Mouse (Mus musculus): ENCODE measurements around the gene Olfr1013. TPM values are rescaled to one million over a fixed set of nuclear protein-coding genes. Genes with fewer than 3 reads are reported as not detected.

The Olfr1013 gene
- polyA plus RNA-seq, 1 experiment from 2014 or later = not detected

Other genes starting within 250 kb of the Olfr1013 start
- gene 4833423E24Rik, start 248.1 kb upstream of the Olfr1013 start, polyA plus RNA-seq (2015; fragmentation: Nextera tagmentation; extraction: Ambion mirVana) = 0.09 TPM in 1 of 2 replicates, not detected in the other
- not detected in 2 replicates for gene Olfr996, start 187.9 kb upstream of the Olfr1013 start, polyA plus RNA-seq (2015; fragmentation: Nextera tagmentation; extraction: Ambion mirVana)
- not detected in 2 replicates for gene Olfr998, start 178.2 kb upstream of the Olfr1013 start, polyA plus RNA-seq (2015; fragmentation: Nextera tagmentation; extraction: Ambion mirVana)
- not detected in 2 replicates for gene Olfr1000, start 155.2 kb upstream of the Olfr1013 start, polyA plus RNA-seq (2015; fragmentation: Nextera tagmentation; extraction: Ambion mirVana)
- gene Olfr1002, start 116.4 kb upstream of the Olfr1013 start, polyA plus RNA-seq (2015; fragmentation: Nextera tagmentation; extraction: Ambion mirVana) = not detected in 2 replicates
- not detected in 2 replicates for gene Olfr154, start 102.6 kb upstream of the Olfr1013 start, polyA plus RNA-seq (2015; fragmentation: Nextera tagmentation; extraction: Ambion mirVana)
- gene Olfr1006, start 88.3 kb upstream of the Olfr1013 start, polyA plus RNA-seq (2015; fragmentation: Nextera tagmentation; extraction: Ambion mirVana) = not detected in 2 replicates
- gene Olfr1008, start 77.7 kb upstream of the Olfr1013 start, polyA plus RNA-seq (2015; fragmentation: Nextera tagmentation; extraction: Ambion mirVana) = not detected in 2 replicates
- gene Olfr1009, start 51.7 kb upstream of the Olfr1013 start, polyA plus RNA-seq (2015; fragmentation: Nextera tagmentation; extraction: Ambion mirVana) = not detected in 2 replicates
- not detected in 2 replicates for gene Olfr1012, start 4.3 kb upstream of the Olfr1013 start, polyA plus RNA-seq (2015; fragmentation: Nextera tagmentation; extraction: Ambion mirVana)
- gene Olfr1014, start 5.6 kb downstream of the Olfr1013 start, polyA plus RNA-seq (2015; fragmentation: Nextera tagmentation; extraction: Ambion mirVana) = not detected in 2 replicates
- gene Olfr1015, start 14.9 kb downstream of the Olfr1013 start, polyA plus RNA-seq (2015; fragmentation: Nextera tagmentation; extraction: Ambion mirVana) = not detected in 2 replicates
- gene Olfr1016, start 35.4 kb downstream of the Olfr1013 start, polyA plus RNA-seq (2015; fragmentation: Nextera tagmentation; extraction: Ambion mirVana) = not detected in 2 replicates
- not detected in 2 replicates for gene Olfr1018, start 51.4 kb downstream of the Olfr1013 start, polyA plus RNA-seq (2015; fragmentation: Nextera tagmentation; extraction: Ambion mirVana)
- not detected in 2 replicates for gene Olfr1019, start 78.4 kb downstream of the Olfr1013 start, polyA plus RNA-seq (2015; fragmentation: Nextera tagmentation; extraction: Ambion mirVana)
- gene Olfr1020, start 79.9 kb downstream of the Olfr1013 start, polyA plus RNA-seq (2015; fragmentation: Nextera tagmentation; extraction: Ambion mirVana) = not detected in 2 replicates
- not detected in 2 replicates for gene Olfr1022, start 101.5 kb downstream of the Olfr1013 start, polyA plus RNA-seq (2015; fragmentation: Nextera tagmentation; extraction: Ambion mirVana)
- not detected in 2 replicates for gene Olfr1023, start 118.5 kb downstream of the Olfr1013 start, polyA plus RNA-seq (2015; fragmentation: Nextera tagmentation; extraction: Ambion mirVana)
- not detected in 2 replicates for gene Olfr1024, start 138.0 kb downstream of the Olfr1013 start, polyA plus RNA-seq (2015; fragmentation: Nextera tagmentation; extraction: Ambion mirVana)
- gene Olfr1025-ps1, start 148.1 kb downstream of the Olfr1013 start, polyA plus RNA-seq (2015; fragmentation: Nextera tagmentation; extraction: Ambion mirVana) = not detected in 2 replicates
- not detected in 2 replicates for gene Olfr1026, start 154.5 kb downstream of the Olfr1013 start, polyA plus RNA-seq (2015; fragmentation: Nextera tagmentation; extraction: Ambion mirVana)
- gene Olfr1028, start 183.3 kb downstream of the Olfr1013 start, polyA plus RNA-seq (2015; fragmentation: Nextera tagmentation; extraction: Ambion mirVana) = not detected in 2 replicates
- gene Olfr1029, start 206.8 kb downstream of the Olfr1013 start, polyA plus RNA-seq (2015; fragmentation: Nextera tagmentation; extraction: Ambion mirVana) = not detected in 2 replicates
- not detected in 2 replicates for gene Olfr1030, start 212.2 kb downstream of the Olfr1013 start, polyA plus RNA-seq (2015; fragmentation: Nextera tagmentation; extraction: Ambion mirVana)
- gene Olfr1031, start 223.2 kb downstream of the Olfr1013 start, polyA plus RNA-seq (2015; fragmentation: Nextera tagmentation; extraction: Ambion mirVana) = not detected in 2 replicates
- gene Olfr1032, start 238.4 kb downstream of the Olfr1013 start, polyA plus RNA-seq (2015; fragmentation: Nextera tagmentation; extraction: Ambion mirVana) = not detected in 2 replicates

All from intestine, embryonic 16.5 days (tissue).